Mouse (Mus musculus) left cerebral cortex, adult 2 months (tissue): ENCODE measurements around the gene Zfhx3. TPM values are rescaled to one million over a fixed set of nuclear protein-coding genes. Genes with fewer than 3 reads are reported as not detected.

Experiments
- DNase-seq, 2 experiments: peaks; one replicate each; pipeline ENCODE4 v3.0.0; 2021 to 2022; ENCODE audit warnings: low spot score in 2 of 2, mixed read lengths in 1 of 2; ENCODE audit errors: extremely low spot score in 1 of 2
- H3K27ac ChIP-seq: fragments of 200-600 bp; 2 replicates; pipeline ENCODE4 v1.8.1; 2022
- H3K4me3 ChIP-seq: fragments of 200-600 bp; 2 replicates; pipeline ENCODE4 v1.8.1; 2022
- CTCF ChIP-seq: fragments of 200-600 bp; IDR thresholded peaks from 2 replicates; pipeline ENCODE4 v1.8.1; 2022; ENCODE audit warnings: antibody characterized with exemption, mild to moderate bottlenecking, moderate library complexity
- intact Hi-C: fragments of 180-260 bp; cut with DNase I; formaldehyde crosslinking; loops from one replicate; pipeline ENCODE4 v1.15.1; 2025
- total RNA-seq, 2 experiments: library from RNA; stranded (reverse); gene quantifications; 2 replicates each; pipeline ENCODE4 v1.2.3; 2021

Gene Zfhx3
- total RNA-seq, 2 experiments from 2014 or later: 5.0 to 5.1 TPM

- intact Hi-C loops: no loop called here
- no peak overlapping the region for H3K27ac ChIP-seq
- no peak for DNase-seq
- TF ChIP-seq CTCF: no peak
- no peak overlapping the region for H3K4me3 ChIP-seq
These were observed 925.2 kb downstream of the Zfhx3 start for GRCm38 (mm10) chr8:108867482-108868258.

- no peak overlapping the region for H3K27ac ChIP-seq
- intact Hi-C loops: no loop called here
- no peak for TF ChIP-seq CTCF
- no peak overlapping the region for H3K4me3 ChIP-seq
- DNase-seq: no peak
These were observed 926.0 kb downstream of the Zfhx3 start for GRCm38 (mm10) chr8:108868259-108869090.

GRCm38 (mm10) chr8:108869420-108869819 lies 927.0 kb downstream of the Zfhx3 start:
- intact Hi-C loops: no loop called here
- Histone ChIP-seq H3K27ac (no peak overlapping the region), H3K4me3 (no peak overlapping the region)
- TF ChIP-seq CTCF: no peak
- no peak for DNase-seq

DNA sequence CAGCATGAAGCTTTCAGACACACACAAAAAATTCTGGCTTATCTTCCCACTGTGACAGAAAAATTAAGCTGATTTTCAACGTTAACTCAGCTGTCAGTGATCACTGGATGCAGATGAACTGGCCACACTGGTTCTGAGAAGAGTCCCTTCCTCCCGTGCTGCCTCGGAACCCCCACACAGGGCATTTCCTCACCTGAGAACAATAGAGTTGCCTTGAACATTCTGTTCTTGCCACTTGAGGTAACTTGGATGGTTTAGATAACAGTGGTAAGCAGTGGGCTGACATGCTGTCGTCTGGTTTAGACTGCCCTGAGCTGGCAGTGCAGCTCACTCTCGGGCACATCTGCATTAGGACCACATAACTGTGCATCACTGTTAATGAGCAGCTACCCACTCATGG lies 927.5 kb downstream of the Zfhx3 start:
- no peak for DNase-seq
- Histone ChIP-seq H3K4me3 (no peak overlapping the region), H3K27ac (no peak overlapping the region)
- no peak for TF ChIP-seq CTCF
- intact Hi-C loops: no loop called here

DNA sequence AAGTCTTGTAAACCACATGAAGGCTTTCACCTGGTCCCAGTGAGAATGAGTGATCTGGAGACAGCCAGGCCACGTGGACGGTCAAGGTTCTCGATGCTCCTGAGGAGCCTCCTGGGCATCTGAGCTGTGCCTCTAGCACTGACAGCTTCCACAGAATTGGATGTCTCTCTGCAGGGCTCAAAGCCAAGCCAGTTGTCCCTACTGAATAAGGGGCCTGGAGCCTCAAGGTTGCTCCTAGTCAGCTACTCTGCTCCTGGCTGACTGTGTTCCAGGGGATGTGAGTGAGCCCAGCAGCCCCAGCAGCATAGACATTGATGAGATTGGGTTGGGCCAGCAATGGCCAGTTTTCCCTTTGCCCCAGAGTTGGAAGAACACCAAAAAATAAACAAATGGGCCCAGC lies 927.9 kb downstream of the Zfhx3 start:
- intact Hi-C loops: no loop called here
- H3K4me3 ChIP-seq: no peak overlapping the region
- H3K27ac ChIP-seq: no peak overlapping the region
- no peak for DNase-seq
- TF ChIP-seq CTCF: no peak

GRCm38 (mm10) chr8:108875722-108876121 lies 933.3 kb downstream of the Zfhx3 start:
- DNase-seq: no peak
- TF ChIP-seq CTCF: no peak
- Histone ChIP-seq H3K27ac (no peak overlapping the region), H3K4me3 (no peak overlapping the region)
- intact Hi-C loops: no loop called here

- intact Hi-C loops: no loop called here
- no peak for DNase-seq
- Histone ChIP-seq H3K4me3 (no peak overlapping the region), H3K27ac (no peak overlapping the region)
- TF ChIP-seq CTCF: no peak
These were observed 937.7 kb downstream of the Zfhx3 start for GRCm38 (mm10) chr8:108880101-108880500.

GRCm38 (mm10) chr8:108881336-108881735 lies 938.9 kb downstream of the Zfhx3 start:
- no peak for DNase-seq
- Histone ChIP-seq H3K4me3 (no peak overlapping the region), H3K27ac (no peak overlapping the region)
- TF ChIP-seq CTCF: no peak
- intact Hi-C loops: no loop called here

GRCm38 (mm10) chr8:108882073-108882472 lies 939.6 kb downstream of the Zfhx3 start:
- Histone ChIP-seq H3K4me3 (no peak overlapping the region), H3K27ac (no peak overlapping the region)
- TF ChIP-seq CTCF: no peak
- intact Hi-C loops: no loop called here
- no peak for DNase-seq

- H3K27ac ChIP-seq: no peak overlapping the region
- no peak; the same call in 1 of the 2 replicates for TF ChIP-seq CTCF
- intact Hi-C loops: no loop called here
- no peak overlapping the region for H3K4me3 ChIP-seq
- DNase-seq: no peak
These were observed 940.9 kb downstream of the Zfhx3 start for GRCm38 (mm10) chr8:108883381-108883780.

GRCm38 (mm10) chr8:108884947-108885346 lies 942.5 kb downstream of the Zfhx3 start:
- no peak overlapping the region for H3K27ac ChIP-seq
- DNase-seq: no peak
- intact Hi-C loops: loop anchor here (5.0 kb wide), 1 partner anchor 652 kb away; no protein-coding TSS in a partner anchor
- no peak overlapping the region for H3K4me3 ChIP-seq
- TF ChIP-seq CTCF: no peak

GRCm38 (mm10) chr8:108885450-108885849 lies 943.0 kb downstream of the Zfhx3 start:
- intact Hi-C loops: loop anchor here (5.0 kb wide), 1 partner anchor 652 kb away; no protein-coding TSS in a partner anchor
- H3K27ac ChIP-seq: no peak overlapping the region

More at GRCm38 (mm10) chr8:108885450-108885849, 943.0 kb downstream of the Zfhx3 start:
- no peak overlapping the region for H3K4me3 ChIP-seq
- TF ChIP-seq CTCF: no peak
- no peak for DNase-seq
